Mouse (Mus musculus) urinary bladder, postnatal 4 days (tissue): ENCODE measurements around the gene Ube2d3.
"Not testable (repeated sequence)": the region's sequence is repeated elsewhere in the genome, so short reads cannot be mapped to it uniquely, and the experiment has no call there.

Experiments
- DNase-seq, 2 experiments: peaks; one replicate each; pipeline ENCODE4 v3.0.0; 2021 to 2022; ENCODE audit warnings: low spot score in 2 of 2

Ube2d3 gene

GRCm38 (mm10) chr3:135491102-135491501, 53.2 kb downstream of the Ube2d3 start:
- DNase-seq: no peak

- not testable (repeated sequence) for DNase-seq
Measured at GRCm38 (mm10) chr3:135493320-135493719, 55.4 kb downstream of the Ube2d3 start.

GRCm38 (mm10) chr3:135497956-135498355, 60.0 kb downstream of the Ube2d3 start:
- DNase-seq: not testable (repeated sequence)

GRCm38 (mm10) chr3:135498891-135499290, 60.9 kb downstream of the Ube2d3 start:
- no peak for DNase-seq

- DNase-seq: no peak
Measured at GRCm38 (mm10) chr3:135503160-135503559, 65.2 kb downstream of the Ube2d3 start.

- DNase-seq: no peak
Measured at GRCm38 (mm10) chr3:135505369-135505909, 67.5 kb downstream of the Ube2d3 start.

GRCm38 (mm10) chr3:135505916-135506482, 68.0 kb downstream of the Ube2d3 start:
- no peak for DNase-seq

GRCm38 (mm10) chr3:135507506-135507905, 69.6 kb downstream of the Ube2d3 start:
- no peak for DNase-seq

GRCm38 (mm10) chr3:135508191-135508590, 70.2 kb downstream of the Ube2d3 start:
- DNase-seq: no peak

- no peak for DNase-seq
Measured at GRCm38 (mm10) chr3:135510372-135510771, 72.4 kb downstream of the Ube2d3 start.

- DNase-seq: no peak
Measured at GRCm38 (mm10) chr3:135511683-135512082, 73.7 kb downstream of the Ube2d3 start.

- DNase-seq: no peak
Measured at GRCm38 (mm10) chr3:135513270-135513669, 75.3 kb downstream of the Ube2d3 start.

- no peak for DNase-seq
Measured at GRCm38 (mm10) chr3:135513800-135514425, 76.0 kb downstream of the Ube2d3 start.

- DNase-seq: no peak
Measured at GRCm38 (mm10) chr3:135515246-135515645, 77.3 kb downstream of the Ube2d3 start.

- DNase-seq: no peak
Measured at GRCm38 (mm10) chr3:135516891-135517290, 78.9 kb downstream of the Ube2d3 start.
